Mouse (Mus musculus): ENCODE measurements around the gene Mex3b. TPM values are rescaled to one million over a fixed set of nuclear protein-coding genes. Genes with fewer than 3 reads are reported as not detected.

The Mex3b gene
- 25.0 and 36.7 TPM in 2 replicates for polyA plus RNA-seq (2015; fragmentation: Nextera tagmentation; extraction: Ambion mirVana)

- WGBS = under 1% methylated on average over 83 of the region's 87 CpGs
- Histone ChIP-seq H3K4me2 (ENCODE audit: low read length) (peak within 1 kb of the TSS; percentile 89), H3K4me1 (ENCODE audit: control insufficient read depth, insufficient read depth, low read length) (peaks cover 25% of the 10 kb centered on the region), H3K4me3 (ENCODE audit: low read depth, low read length) (peak within 1 kb of the TSS; percentile 62), H3K27ac (ENCODE audit: low read length) (peak within 1 kb of the TSS; percentile 99), H3K9ac (ENCODE audit: low read depth, low read length) (peak within 1 kb of the TSS; percentile 95), H3K27me3 (ENCODE audit: control insufficient read depth, insufficient read depth, low read depth, low read length) (no peaks in the 10 kb centered on the region), H3K9me3 (replicated peaks; ENCODE audit: control insufficient read depth, low read length, poor library complexity, severe bottlenecking) (no peaks in the 10 kb centered on the region), H3K36me3 (ENCODE audit: control insufficient read depth, insufficient read depth, low read length) (peaks cover 11% of the 10 kb centered on the region; the same call in 1 of the 2 replicates)
- no peak for ATAC-seq
Observed at GRCm38 (mm10) chr7:82867271-82868121, at the start of gene Mex3b. TSS of gene Mex3b (plus strand) at chr7:82867333.

GRCm38 (mm10) chr7:82819541-82819940, 47.6 kb upstream of the Mex3b start:
- Histone ChIP-seq H3K36me3 (ENCODE audit: control insufficient read depth, insufficient read depth, low read length) (no peaks in the 10 kb centered on the region), H3K4me1 (ENCODE audit: control insufficient read depth, insufficient read depth, low read length) (no peaks in the 10 kb centered on the region), H3K9me3 (replicated peaks; ENCODE audit: control insufficient read depth, low read length, poor library complexity, severe bottlenecking) (0 out of 2 replicates have a peak, but pooled peaks cover 4% of the 10 kb centered on the region), H3K4me2 (ENCODE audit: low read length) (no peak overlapping the region), H3K9ac (ENCODE audit: low read depth, low read length) (no peak overlapping the region), H3K27me3 (ENCODE audit: control insufficient read depth, insufficient read depth, low read depth, low read length) (no peaks in the 10 kb centered on the region), H3K4me3 (ENCODE audit: low read depth, low read length) (no peak overlapping the region), H3K27ac (ENCODE audit: low read length) (no peak overlapping the region)
- 86% methylated on average over 7 of the region's 7 CpGs for WGBS
- no peak for ATAC-seq

DNA sequence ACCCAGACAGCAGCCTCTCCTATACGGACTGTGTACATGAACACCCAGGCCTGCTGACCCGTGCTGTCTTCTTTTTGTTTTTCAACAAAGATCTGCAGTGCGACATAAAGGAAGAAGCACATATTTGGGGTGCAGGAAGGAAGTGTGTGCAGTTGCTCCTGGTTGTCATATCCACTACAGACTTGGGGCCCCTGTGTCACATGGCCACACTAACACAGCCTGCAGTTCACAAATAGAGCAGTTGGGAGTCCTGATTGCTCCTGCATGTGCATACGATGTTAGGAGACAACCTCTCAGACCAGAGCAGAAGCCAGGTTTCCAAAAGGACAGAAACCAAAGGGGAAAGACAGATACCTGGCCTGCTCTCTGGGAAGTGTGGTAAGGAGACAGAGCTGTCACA, 46.5 kb upstream of the Mex3b start:
- no peak for ATAC-seq
- WGBS = 77% methylated on average over 4 of the region's 4 CpGs
- no peak overlapping the region for H3K4me2 ChIP-seq (ENCODE audit: low read length)

GRCm38 (mm10) chr7:82821501-82821900, 45.6 kb upstream of the Mex3b start:
- H3K36me3 ChIP-seq (ENCODE audit: control insufficient read depth, insufficient read depth, low read length) = no peaks in the 10 kb centered on the region
- 69% methylated on average over 3 of the region's 3 CpGs for WGBS
- ATAC-seq = no peak

More for the DNA sequence above, 46.5 kb upstream of the Mex3b start:
- no peaks in the 10 kb centered on the region for H3K4me1 ChIP-seq (ENCODE audit: control insufficient read depth, insufficient read depth, low read length)
- H3K36me3 ChIP-seq (ENCODE audit: control insufficient read depth, insufficient read depth, low read length) = no peaks in the 10 kb centered on the region
- H3K27me3 ChIP-seq (ENCODE audit: control insufficient read depth, insufficient read depth, low read depth, low read length) = no peaks in the 10 kb centered on the region
- H3K9ac ChIP-seq (ENCODE audit: low read depth, low read length) = no peak overlapping the region
- H3K4me3 ChIP-seq (ENCODE audit: low read depth, low read length) = no peak overlapping the region
- H3K9me3 ChIP-seq (replicated peaks; ENCODE audit: control insufficient read depth, low read length, poor library complexity, severe bottlenecking) = 0 out of 2 replicates have a peak, but pooled peaks cover 4% of the 10 kb centered on the region
- no peak overlapping the region for H3K27ac ChIP-seq (ENCODE audit: low read length)

GRCm38 (mm10) chr7:82822528-82822927, 44.6 kb upstream of the Mex3b start:
- no peak overlapping the region for H3K9ac ChIP-seq (ENCODE audit: low read depth, low read length)
- H3K4me2 ChIP-seq (ENCODE audit: low read length) = no peak overlapping the region
- H3K27me3 ChIP-seq (ENCODE audit: control insufficient read depth, insufficient read depth, low read depth, low read length) = no peaks in the 10 kb centered on the region
- H3K36me3 ChIP-seq (ENCODE audit: control insufficient read depth, insufficient read depth, low read length) = no peaks in the 10 kb centered on the region
- 65% methylated on average over 1 of the region's 1 CpGs for WGBS
- H3K4me1 ChIP-seq (ENCODE audit: control insufficient read depth, insufficient read depth, low read length) = no peaks in the 10 kb centered on the region
- no peaks in the 10 kb centered on the region for H3K9me3 ChIP-seq (replicated peaks; ENCODE audit: control insufficient read depth, low read length, poor library complexity, severe bottlenecking)
- no peak overlapping the region for H3K27ac ChIP-seq (ENCODE audit: low read length)
- ATAC-seq = no peak
- no peak overlapping the region for H3K4me3 ChIP-seq (ENCODE audit: low read depth, low read length)

More at GRCm38 (mm10) chr7:82821501-82821900, 45.6 kb upstream of the Mex3b start:
- Histone ChIP-seq H3K4me2 (ENCODE audit: low read length) (no peak overlapping the region), H3K9me3 (replicated peaks; ENCODE audit: control insufficient read depth, low read length, poor library complexity, severe bottlenecking) (0 out of 2 replicates have a peak, but pooled peaks cover 3% of the 10 kb centered on the region), H3K27me3 (ENCODE audit: control insufficient read depth, insufficient read depth, low read depth, low read length) (no peaks in the 10 kb centered on the region), H3K4me1 (ENCODE audit: control insufficient read depth, insufficient read depth, low read length) (no peaks in the 10 kb centered on the region), H3K4me3 (ENCODE audit: low read depth, low read length) (no peak overlapping the region), H3K9ac (ENCODE audit: low read depth, low read length) (no peak overlapping the region), H3K27ac (ENCODE audit: low read length) (no peak overlapping the region)

DNA sequence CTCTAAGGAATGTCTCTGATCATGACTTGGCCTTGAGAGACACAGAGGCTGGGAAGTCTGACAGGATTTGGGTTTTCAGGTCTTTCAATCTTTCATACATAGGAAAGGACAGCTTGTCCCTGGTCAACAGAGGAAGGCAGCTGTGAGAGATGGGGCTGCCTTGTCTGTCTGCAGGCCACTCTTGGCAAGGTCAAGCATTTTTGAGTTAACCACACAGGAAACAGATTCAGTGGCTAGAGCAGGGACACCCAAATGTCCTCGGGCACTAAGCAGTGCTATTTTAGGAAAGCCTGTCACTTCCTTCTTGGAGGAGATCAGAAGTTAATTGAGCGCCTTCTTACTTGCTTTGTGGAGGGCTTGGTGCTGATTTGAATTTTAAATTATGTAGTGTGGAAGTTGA, 38.9 kb upstream of the Mex3b start:
- H3K27me3 ChIP-seq (ENCODE audit: control insufficient read depth, insufficient read depth, low read depth, low read length) = no peaks in the 10 kb centered on the region
- H3K9ac ChIP-seq (ENCODE audit: low read depth, low read length) = no peak overlapping the region
- H3K4me3 ChIP-seq (ENCODE audit: low read depth, low read length) = no peak overlapping the region
- H3K36me3 ChIP-seq (ENCODE audit: control insufficient read depth, insufficient read depth, low read length) = no peaks in the 10 kb centered on the region
- 67% methylated on average over 2 of the region's 2 CpGs for WGBS
- no peak overlapping the region for H3K4me2 ChIP-seq (ENCODE audit: low read length)
- no peaks in the 10 kb centered on the region for H3K4me1 ChIP-seq (ENCODE audit: control insufficient read depth, insufficient read depth, low read length)
- H3K27ac ChIP-seq (ENCODE audit: low read length) = no peak overlapping the region
- H3K9me3 ChIP-seq (replicated peaks; ENCODE audit: control insufficient read depth, low read length, poor library complexity, severe bottlenecking) = no peaks in the 10 kb centered on the region
- ATAC-seq = no peak

GRCm38 (mm10) chr7:82829516-82829915, 37.6 kb upstream of the Mex3b start:
- WGBS = 77% methylated on average over 3 of the region's 3 CpGs
- no peak overlapping the region for H3K27ac ChIP-seq (ENCODE audit: low read length)
- H3K4me1 ChIP-seq (ENCODE audit: control insufficient read depth, insufficient read depth, low read length) = no peaks in the 10 kb centered on the region
- ATAC-seq = no peak
- no peak overlapping the region for H3K9ac ChIP-seq (ENCODE audit: low read depth, low read length)
- H3K9me3 ChIP-seq (replicated peaks; ENCODE audit: control insufficient read depth, low read length, poor library complexity, severe bottlenecking) = no peaks in the 10 kb centered on the region
- H3K4me3 ChIP-seq (ENCODE audit: low read depth, low read length) = no peak overlapping the region
- H3K27me3 ChIP-seq (ENCODE audit: control insufficient read depth, insufficient read depth, low read depth, low read length) = no peaks in the 10 kb centered on the region
- no peaks in the 10 kb centered on the region for H3K36me3 ChIP-seq (ENCODE audit: control insufficient read depth, insufficient read depth, low read length)
- H3K4me2 ChIP-seq (ENCODE audit: low read length) = no peak overlapping the region

DNA sequence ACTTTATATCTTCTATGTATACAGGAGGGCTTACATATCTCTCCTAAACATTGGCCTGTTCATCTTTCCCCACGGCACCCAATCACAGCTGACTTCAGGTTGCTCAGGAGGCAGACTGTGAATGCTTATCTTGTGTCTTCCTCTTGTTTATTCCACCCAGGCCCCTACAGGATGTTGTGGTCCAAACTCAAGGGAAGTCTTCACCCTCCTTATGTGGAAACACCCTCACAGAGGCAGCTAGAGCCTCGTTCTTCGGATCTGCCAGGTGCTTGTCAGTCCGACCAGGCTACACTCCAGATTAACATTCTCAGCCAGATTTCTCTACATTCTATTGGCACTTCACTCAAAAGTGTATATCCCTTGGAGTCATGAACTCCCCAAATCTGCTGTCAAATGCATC, 32.7 kb upstream of the Mex3b start:
- no peak overlapping the region for H3K27ac ChIP-seq (ENCODE audit: low read length)
- H3K27me3 ChIP-seq (ENCODE audit: control insufficient read depth, insufficient read depth, low read depth, low read length) = no peaks in the 10 kb centered on the region
- H3K36me3 ChIP-seq (ENCODE audit: control insufficient read depth, insufficient read depth, low read length) = no peaks in the 10 kb centered on the region
- H3K4me2 ChIP-seq (ENCODE audit: low read length) = no peak overlapping the region
- no peak overlapping the region for H3K9ac ChIP-seq (ENCODE audit: low read depth, low read length)
- no peaks in the 10 kb centered on the region for H3K9me3 ChIP-seq (replicated peaks; ENCODE audit: control insufficient read depth, low read length, poor library complexity, severe bottlenecking)
- 87% methylated on average over 4 of the region's 4 CpGs for WGBS
- ATAC-seq = no peak
- H3K4me1 ChIP-seq (ENCODE audit: control insufficient read depth, insufficient read depth, low read length) = no peaks in the 10 kb centered on the region
- H3K4me3 ChIP-seq (ENCODE audit: low read depth, low read length) = no peak overlapping the region

DNA sequence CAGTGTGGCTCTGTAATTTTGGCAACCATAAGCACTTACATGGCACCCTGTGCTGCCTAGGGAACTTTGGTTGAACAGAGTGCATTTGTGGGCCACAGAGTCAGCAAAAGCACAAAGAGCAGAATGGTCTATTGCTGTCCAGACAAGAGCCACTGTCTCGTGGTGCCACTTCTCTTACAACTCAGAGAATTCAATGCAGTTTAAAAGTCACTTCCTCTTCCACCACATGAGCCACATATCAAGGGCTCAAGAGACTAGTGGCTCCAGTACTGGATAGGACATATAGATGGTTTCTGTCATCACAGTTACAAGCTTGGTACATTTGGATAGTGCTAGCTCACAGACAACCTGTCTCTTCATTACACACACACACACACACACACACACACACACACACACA, 28.7 kb upstream of the Mex3b start:
- H3K27ac ChIP-seq (ENCODE audit: low read length) = no peak overlapping the region
- H3K4me1 ChIP-seq (ENCODE audit: control insufficient read depth, insufficient read depth, low read length) = peaks cover 3% of the 10 kb centered on the region; the same call in 1 of the 2 replicates
- no peaks in the 10 kb centered on the region for H3K9me3 ChIP-seq (replicated peaks; ENCODE audit: control insufficient read depth, low read length, poor library complexity, severe bottlenecking)
- no peak overlapping the region for H3K4me2 ChIP-seq (ENCODE audit: low read length)
- no peaks in the 10 kb centered on the region for H3K27me3 ChIP-seq (ENCODE audit: control insufficient read depth, insufficient read depth, low read depth, low read length)
- no peak overlapping the region for H3K4me3 ChIP-seq (ENCODE audit: low read depth, low read length)
- H3K9ac ChIP-seq (ENCODE audit: low read depth, low read length) = no peak overlapping the region
- WGBS = 56% methylated on average over 1 of the region's 1 CpGs
- no peak for ATAC-seq
- no peaks in the 10 kb centered on the region for H3K36me3 ChIP-seq (ENCODE audit: control insufficient read depth, insufficient read depth, low read length)

Data from midbrain, embryonic 16.5 days (tissue).